Mouse (Mus musculus): ENCODE measurements around the gene Prss30.

DNA sequence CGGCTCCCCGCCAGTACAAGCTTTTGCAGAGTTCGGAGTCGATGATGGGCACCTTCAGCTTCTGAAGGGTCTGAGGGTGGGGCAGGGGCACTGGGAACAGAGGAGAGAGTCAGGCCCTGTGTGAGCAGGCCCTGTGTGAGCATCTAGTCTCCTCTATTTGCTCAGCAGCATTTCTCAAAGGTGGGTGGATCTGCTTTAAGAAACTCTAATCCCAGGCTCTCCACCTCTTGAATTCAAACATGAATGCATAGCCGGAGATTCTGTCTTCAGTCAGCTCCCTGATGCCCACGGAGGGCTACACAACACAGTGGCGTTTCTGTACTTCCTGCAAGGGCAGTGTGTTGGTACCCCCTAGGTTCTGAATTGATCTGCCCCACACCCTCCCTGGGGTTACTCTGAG lies 14.3 kb upstream of the Prss30 start:
- no peak for TF ChIP-seq CTCF (IDR thresholded peaks at IDR 0.05; ENCODE audit: control insufficient read depth, insufficient read depth, low read length)
- TF ChIP-seq POLR2A (IDR thresholded peaks at IDR 0.05; ENCODE audit: borderline replicate concordance, control insufficient read depth, low read depth, low read length): no peak
